Mouse (Mus musculus): ENCODE measurements around the gene Trpc5. TPM values are rescaled to one million over a fixed set of nuclear protein-coding genes. Genes with fewer than 3 reads are reported as not detected.

Gene Trpc5
- 0.48 and 0.56 TPM in 2 replicates for polyA plus RNA-seq (2016; fragmentation: Nextera tagmentation; extraction: Ambion mirVana)

- no peak for ATAC-seq (ENCODE audit: low FRiP score)
- Histone ChIP-seq H3K4me1 (no peaks in the 10 kb centered on the region), H3K27me3 (peaks cover 45% of the 10 kb centered on the region), H3K27ac (no peak within 1 kb of the TSS), H3K4me2 (replicated peaks) (peak within 1 kb of the TSS; percentile 67), H3K9me3 (replicated peaks) (no peaks in the 10 kb centered on the region), H3K4me3 (peak within 1 kb of the TSS; percentile 44), H3K36me3 (no peaks in the 10 kb centered on the region), H3K9ac (peak within 1 kb of the TSS; percentile 57)
- 25% methylated on average over 1 of the region's 1 CpGs for WGBS
Measured at GRCm38 (mm10) chrX:144688142-144688206, at the start of gene Trpc5. Gene Trpc5 (minus strand): TSS chrX:144688180.

DNA sequence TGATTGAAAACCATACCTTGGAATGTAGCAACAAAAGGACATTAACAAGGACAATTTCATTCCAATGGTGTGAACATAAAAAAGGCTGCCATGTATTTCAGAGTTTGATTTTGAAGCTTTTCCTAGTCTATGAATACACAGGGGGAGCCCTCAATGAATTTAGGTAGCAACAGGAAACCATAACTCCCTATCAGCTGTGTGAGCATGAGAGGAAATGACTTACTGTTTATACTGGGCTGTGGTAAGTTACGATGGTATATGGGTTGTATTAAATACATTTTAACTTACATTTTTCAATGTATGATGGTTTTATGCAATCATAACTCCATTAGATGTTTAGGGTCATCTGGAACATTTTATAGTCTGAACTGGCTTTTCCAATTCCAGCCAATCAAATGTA, 28.4 kb upstream of the Trpc5 start:
- WGBS, result 94% methylated on average over 1 of the region's 1 CpGs
- no peak overlapping the region for H3K4me2 ChIP-seq (replicated peaks)
- no peaks in the 10 kb centered on the region for H3K36me3 ChIP-seq
- no peaks in the 10 kb centered on the region for H3K27me3 ChIP-seq
- H3K4me1 ChIP-seq, result no peaks in the 10 kb centered on the region
- H3K27ac ChIP-seq, result no peak overlapping the region
- ATAC-seq (ENCODE audit: low FRiP score), result no peak
- H3K9ac ChIP-seq, result no peak overlapping the region
- no peak overlapping the region for H3K4me3 ChIP-seq
- no peaks in the 10 kb centered on the region for H3K9me3 ChIP-seq (replicated peaks)

GRCm38 (mm10) chrX:144689859-144690181, 1.8 kb upstream of the Trpc5 start:
- no peak for ATAC-seq (ENCODE audit: low FRiP score)
- Histone ChIP-seq H3K27me3 (peaks cover 45% of the 10 kb centered on the region), H3K27ac (no peak overlapping the region), H3K4me1 (no peaks in the 10 kb centered on the region), H3K4me2 (replicated peaks) (peak overlapping the region; percentile 67), H3K36me3 (no peaks in the 10 kb centered on the region), H3K9ac (no peak overlapping the region), H3K9me3 (replicated peaks) (no peaks in the 10 kb centered on the region), H3K4me3 (peak overlapping the region; percentile 44; the same call in 1 of the 2 replicates)
- 20% methylated on average over 7 of the region's 7 CpGs for WGBS

GRCm38 (mm10) chrX:144689119-144689858, 1.3 kb upstream of the Trpc5 start:
- 24% methylated on average over 21 of the region's 21 CpGs for WGBS
- H3K36me3 ChIP-seq, result no peaks in the 10 kb centered on the region
- peak; percentile 75 for ATAC-seq (ENCODE audit: low FRiP score)
- no peaks in the 10 kb centered on the region for H3K4me1 ChIP-seq
- no peak overlapping the region for H3K27ac ChIP-seq
- H3K9ac ChIP-seq, result peak overlapping the region; percentile 57
- H3K4me3 ChIP-seq, result peak overlapping the region; percentile 44
- H3K27me3 ChIP-seq, result peaks cover 45% of the 10 kb centered on the region
- peak overlapping the region; percentile 67 for H3K4me2 ChIP-seq (replicated peaks)
- no peaks in the 10 kb centered on the region for H3K9me3 ChIP-seq (replicated peaks)

- peak; percentile 77 for ATAC-seq (ENCODE audit: low FRiP score)
- Histone ChIP-seq H3K4me1 (no peaks in the 10 kb centered on the region), H3K4me2 (replicated peaks) (peak within 1 kb of the TSS; percentile 67), H3K36me3 (no peaks in the 10 kb centered on the region), H3K9me3 (replicated peaks) (no peaks in the 10 kb centered on the region), H3K27ac (no peak within 1 kb of the TSS), H3K9ac (peak within 1 kb of the TSS; percentile 57), H3K4me3 (peak within 1 kb of the TSS; percentile 44), H3K27me3 (peaks cover 45% of the 10 kb centered on the region)
- 35% methylated on average over 18 of the region's 31 CpGs for WGBS
Measured at GRCm38 (mm10) chrX:144688207-144689118, 483 bp upstream of the Trpc5 start, which contains the start of gene Rtl4. Gene Rtl4 (plus strand): TSS chrX:144688907.

DNA sequence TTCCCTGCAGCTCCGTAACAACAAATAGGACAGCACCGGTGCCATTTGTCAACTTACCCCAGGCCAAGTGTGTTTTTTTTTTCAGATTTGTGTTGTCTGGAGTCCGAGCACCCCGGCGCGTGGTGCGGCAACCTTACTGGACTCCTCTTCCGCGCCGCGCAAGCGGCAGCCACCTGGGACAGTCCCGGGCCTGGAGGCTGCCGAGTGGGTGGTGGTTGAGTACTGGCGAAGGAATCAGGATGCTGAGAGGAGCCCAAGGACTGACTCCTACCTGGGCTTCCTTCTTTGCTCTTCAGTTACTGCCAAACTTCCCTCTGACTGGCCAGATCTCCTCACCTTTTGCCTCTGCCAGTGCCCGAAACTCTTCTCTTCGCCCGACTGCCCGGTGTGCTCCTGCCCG, 238 bp downstream of the Trpc5 start:
- H3K9ac ChIP-seq, result peak overlapping the region; percentile 13; the same call in 1 of the 2 replicates
- peak overlapping the region; percentile 44 for H3K4me3 ChIP-seq
- H3K36me3 ChIP-seq, result no peaks in the 10 kb centered on the region
- no peak for ATAC-seq (ENCODE audit: low FRiP score)
- no peak overlapping the region for H3K27ac ChIP-seq
- peak overlapping the region; percentile 67 for H3K4me2 ChIP-seq (replicated peaks)
- peaks cover 45% of the 10 kb centered on the region for H3K27me3 ChIP-seq
- WGBS, result 25% methylated on average over 19 of the region's 20 CpGs
- no peaks in the 10 kb centered on the region for H3K9me3 ChIP-seq (replicated peaks)
- no peaks in the 10 kb centered on the region for H3K4me1 ChIP-seq

- no peak for ATAC-seq (ENCODE audit: low FRiP score)
- no peaks in the 10 kb centered on the region for H3K27me3 ChIP-seq
- no peak overlapping the region for H3K27ac ChIP-seq
- no peak overlapping the region for H3K4me2 ChIP-seq (replicated peaks)
- no peak overlapping the region for H3K9ac ChIP-seq
- 75% methylated on average over 2 of the region's 2 CpGs for WGBS
- H3K9me3 ChIP-seq (replicated peaks), result no peaks in the 10 kb centered on the region
- H3K4me1 ChIP-seq, result no peaks in the 10 kb centered on the region
- no peak overlapping the region for H3K4me3 ChIP-seq
- no peaks in the 10 kb centered on the region for H3K36me3 ChIP-seq
Measured at GRCm38 (mm10) chrX:144652196-144652595, 35.8 kb downstream of the Trpc5 start.

DNA sequence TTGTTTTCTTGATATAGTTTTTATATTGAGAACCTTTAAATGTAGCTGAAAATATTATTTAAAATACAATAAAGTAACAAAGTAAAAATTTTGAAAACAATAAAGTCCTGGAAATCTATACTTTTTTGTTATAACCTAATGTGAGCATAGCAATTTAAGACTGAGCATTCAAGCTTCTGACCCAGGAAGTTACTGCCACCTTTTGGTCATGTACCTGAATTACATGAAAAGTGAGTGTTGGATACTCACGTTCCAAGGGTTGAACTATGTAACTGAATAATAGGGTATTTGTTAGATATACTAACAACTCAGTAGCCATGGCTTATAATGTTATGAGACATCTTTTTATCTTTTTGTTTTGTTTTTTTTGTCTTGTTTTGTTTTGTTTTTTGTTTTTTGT, 42.6 kb downstream of the Trpc5 start:
- ATAC-seq (ENCODE audit: low FRiP score), result no peak
- WGBS, result 36% methylated on average over 1 of the region's 1 CpGs
- Histone ChIP-seq H3K4me2 (replicated peaks) (no peak overlapping the region), H3K27me3 (no peaks in the 10 kb centered on the region), H3K4me3 (no peak overlapping the region), H3K27ac (no peak overlapping the region), H3K4me1 (no peaks in the 10 kb centered on the region), H3K9me3 (replicated peaks) (no peaks in the 10 kb centered on the region), H3K36me3 (no peaks in the 10 kb centered on the region), H3K9ac (no peak overlapping the region)

DNA sequence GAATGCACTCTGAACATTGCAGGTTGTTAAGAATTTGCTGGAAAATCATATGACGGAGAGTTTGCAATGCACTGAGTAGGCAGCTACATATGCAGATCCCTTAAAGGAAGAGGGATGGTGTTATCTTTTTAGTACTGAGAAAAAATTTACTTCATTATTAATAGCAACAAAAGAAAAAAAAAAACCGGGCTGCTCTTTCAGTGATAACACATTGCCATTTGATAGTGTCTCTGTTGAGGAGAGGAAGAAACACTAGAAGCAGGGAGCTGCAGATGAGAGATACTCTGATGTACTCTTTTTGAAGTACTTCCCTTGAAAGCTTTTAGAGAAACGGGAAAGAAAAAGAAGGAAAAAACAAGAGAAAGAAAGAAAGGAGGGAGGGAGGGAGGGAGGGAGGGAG, 43.2 kb downstream of the Trpc5 start:
- 76% methylated on average over 2 of the region's 3 CpGs for WGBS
- Histone ChIP-seq H3K4me1 (no peaks in the 10 kb centered on the region), H3K4me3 (no peak overlapping the region), H3K36me3 (no peaks in the 10 kb centered on the region), H3K9ac (no peak overlapping the region), H3K27me3 (no peaks in the 10 kb centered on the region), H3K4me2 (replicated peaks) (no peak overlapping the region), H3K27ac (no peak overlapping the region), H3K9me3 (replicated peaks) (no peaks in the 10 kb centered on the region)
- ATAC-seq (ENCODE audit: low FRiP score), result no peak

DNA sequence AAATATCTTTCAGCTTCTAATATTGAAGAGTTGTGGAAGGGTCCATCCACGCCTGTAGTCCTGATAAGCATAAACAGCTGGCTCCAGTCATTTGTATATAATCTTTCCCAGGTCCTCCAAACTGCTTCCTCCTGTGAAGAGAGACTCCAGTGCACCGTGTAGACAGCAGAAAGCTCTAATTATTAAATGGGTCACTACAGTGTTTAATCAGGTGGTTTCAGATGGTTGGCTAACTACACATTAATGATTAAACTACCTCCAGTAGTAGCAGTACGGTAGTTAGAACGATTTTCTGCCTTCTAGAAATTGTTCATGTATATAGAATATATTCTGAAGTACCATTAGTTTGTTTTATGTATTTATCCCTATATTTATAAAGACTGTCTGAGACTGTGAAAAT, 75.2 kb downstream of the Trpc5 start:
- H3K27ac ChIP-seq, result no peak overlapping the region
- no peak overlapping the region for H3K9ac ChIP-seq
- H3K36me3 ChIP-seq, result no peaks in the 10 kb centered on the region
- WGBS, result 71% methylated on average over 4 of the region's 4 CpGs
- H3K4me1 ChIP-seq, result no peaks in the 10 kb centered on the region
- no peak for ATAC-seq (ENCODE audit: low FRiP score)
- H3K27me3 ChIP-seq, result no peaks in the 10 kb centered on the region
- H3K4me3 ChIP-seq, result no peak overlapping the region
- H3K9me3 ChIP-seq (replicated peaks), result no peaks in the 10 kb centered on the region
- H3K4me2 ChIP-seq (replicated peaks), result no peak overlapping the region

DNA sequence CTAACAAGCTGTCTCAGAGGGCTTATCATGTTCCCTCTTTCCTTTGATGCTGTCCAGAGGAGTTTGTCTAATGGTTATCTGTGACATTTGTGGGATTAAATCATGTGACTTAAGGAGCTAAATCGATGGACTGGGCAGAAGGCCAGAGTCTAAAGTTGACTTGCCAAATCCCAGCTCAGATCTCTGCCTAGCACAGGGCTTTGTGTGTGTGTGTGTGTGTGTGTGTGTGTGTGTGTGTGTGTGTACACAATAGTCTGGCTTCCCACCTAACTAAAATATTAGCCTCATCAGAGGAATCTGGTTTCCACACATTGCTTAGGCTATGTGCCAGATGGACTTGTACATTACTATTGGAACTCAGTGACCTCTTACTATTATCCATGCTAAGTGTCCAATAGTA, 151.5 kb downstream of the Trpc5 start:
- ATAC-seq (ENCODE audit: low FRiP score), result no peak
- WGBS, result 61% methylated on average over 1 of the region's 1 CpGs
- Histone ChIP-seq H3K9me3 (replicated peaks) (no peaks in the 10 kb centered on the region), H3K4me1 (no peaks in the 10 kb centered on the region), H3K27ac (no peak overlapping the region), H3K4me2 (replicated peaks) (no peak overlapping the region), H3K27me3 (no peaks in the 10 kb centered on the region), H3K36me3 (no peaks in the 10 kb centered on the region), H3K9ac (no peak overlapping the region), H3K4me3 (no peak overlapping the region)

- Histone ChIP-seq H3K4me2 (replicated peaks) (no peak overlapping the region), H3K4me3 (no peak overlapping the region), H3K27me3 (no peaks in the 10 kb centered on the region), H3K4me1 (no peaks in the 10 kb centered on the region), H3K9me3 (replicated peaks) (no peaks in the 10 kb centered on the region), H3K9ac (no peak overlapping the region), H3K27ac (no peak overlapping the region), H3K36me3 (no peaks in the 10 kb centered on the region)
- ATAC-seq (ENCODE audit: low FRiP score), result no peak
- 79% methylated on average over 7 of the region's 7 CpGs for WGBS
Measured at GRCm38 (mm10) chrX:144526042-144526441, 161.9 kb downstream of the Trpc5 start.

DNA sequence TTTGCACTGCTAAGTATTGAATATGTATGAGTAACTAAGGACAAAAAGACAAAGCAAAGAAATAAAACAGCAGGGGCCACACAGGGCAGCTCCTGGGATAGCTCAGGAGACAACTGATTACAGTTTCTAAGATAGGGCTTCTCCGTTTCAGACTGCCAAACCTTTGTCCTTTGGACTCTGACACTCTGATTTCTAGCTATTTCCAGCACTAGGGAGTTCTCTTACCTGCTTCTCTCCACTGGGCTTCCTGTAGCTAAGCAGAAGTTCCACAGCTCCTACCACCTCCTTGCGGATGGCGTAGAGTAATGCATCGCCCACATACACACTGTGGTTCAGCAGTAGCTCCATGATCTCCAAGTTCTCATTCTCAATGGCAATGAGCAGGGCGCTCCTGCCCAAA, 164.7 kb downstream of the Trpc5 start:
- no peaks in the 10 kb centered on the region for H3K27me3 ChIP-seq
- 78% methylated on average over 5 of the region's 5 CpGs for WGBS
- H3K9ac ChIP-seq, result no peak overlapping the region
- no peak overlapping the region for H3K4me3 ChIP-seq
- ATAC-seq (ENCODE audit: low FRiP score), result no peak
- H3K9me3 ChIP-seq (replicated peaks), result no peaks in the 10 kb centered on the region
- no peak overlapping the region for H3K4me2 ChIP-seq (replicated peaks)
- H3K27ac ChIP-seq, result no peak overlapping the region
- H3K36me3 ChIP-seq, result no peaks in the 10 kb centered on the region
- H3K4me1 ChIP-seq, result no peaks in the 10 kb centered on the region

Measured in hindbrain, embryonic 12.5 days (tissue).